Comparison of ENCODE assay signal across 13 mouse cellular contexts in the genomic region with DNA sequence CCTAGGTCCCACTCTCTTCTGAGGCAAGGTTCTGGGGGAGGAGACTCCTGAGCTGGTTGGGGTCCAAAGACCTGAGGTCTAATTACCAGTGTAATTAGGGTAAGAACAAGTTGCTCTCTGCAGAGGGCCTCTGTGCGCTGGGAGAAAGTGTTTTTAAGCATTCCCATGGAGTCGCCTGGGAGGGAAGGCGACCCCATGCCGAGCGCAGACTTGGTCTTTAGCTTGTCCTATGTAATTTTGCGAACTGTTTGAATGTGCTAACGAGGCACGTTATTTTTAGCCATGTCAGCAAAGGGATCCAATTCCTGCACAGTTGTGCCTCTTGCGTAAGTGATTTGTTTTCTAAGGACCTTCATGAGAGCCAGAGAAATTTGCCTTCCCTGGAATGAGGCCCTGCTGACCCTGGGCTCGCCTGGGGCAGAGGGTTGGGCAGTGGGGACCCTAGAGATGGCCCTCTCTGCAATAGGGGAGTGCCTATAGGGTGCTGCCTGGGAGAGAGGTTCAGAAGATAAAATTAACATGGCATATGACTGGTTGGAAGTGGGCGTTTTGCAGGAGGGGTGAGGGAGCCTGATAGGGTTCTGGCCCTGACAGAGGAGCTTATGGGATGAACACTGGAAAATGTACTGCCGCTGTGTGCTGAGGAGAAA. TPM values are rescaled to one million over a fixed set of nuclear protein-coding genes. Genes with fewer than 3 reads are reported as not detected.
A peak's percentile ranks its signal among the peaks of the same experiment; 100 is the strongest.
DNase-seq lines count a peak whose midpoint lies in the region; ATAC-seq lines count a peak whose summit lies in the region.
"Had no signal": no experiment of that assay in that cellular context is flagged by ENCODE, and none has a peak within 500 bp of the region (broad histone marks: within the 10 kb centered on the region; RNA-seq: fewer than 3 reads in every experiment).

A gene (plus strand): TSS at position 157 of the 650 bp plus-strand sequence.

- peak within 1 kb of the TSS; percentile 60; the same call in 1 of the 2 replicates for H3K27ac ChIP-seq in embryonic facial prominence, embryonic 12.5 days
- H3K27ac ChIP-seq in embryonic facial prominence, embryonic 10.5 days (replicated peaks) = no peak within 1 kb of the TSS
- no peak within 1 kb of the TSS; the same call in 1 of the 2 replicates for H3K27ac ChIP-seq in embryonic facial prominence, embryonic 14.5 days (replicated peaks; ENCODE audit: low read depth, low read length)
- no peak within 1 kb of the TSS for H3K27ac ChIP-seq in limb, embryonic 11.5 days (replicated peaks; ENCODE audit: low read depth, low read length)

- no peaks in the 10 kb centered on the region for H3K9me3 ChIP-seq in embryonic facial prominence, embryonic 12.5 days
- H3K9me3 ChIP-seq in embryonic facial prominence, embryonic 10.5 days = no peaks in the 10 kb centered on the region
- no peaks in the 10 kb centered on the region for H3K9me3 ChIP-seq in embryonic facial prominence, embryonic 14.5 days (ENCODE audit: control insufficient read depth, low read length)
- no peaks in the 10 kb centered on the region for H3K9me3 ChIP-seq in limb, embryonic 11.5 days (ENCODE audit: control insufficient read depth, low read length)

- H3K27me3 ChIP-seq in embryonic facial prominence, embryonic 12.5 days = no peaks in the 10 kb centered on the region
- peaks cover 40% of the 10 kb centered on the region for H3K27me3 ChIP-seq in embryonic facial prominence, embryonic 10.5 days (replicated peaks; ENCODE audit: low read depth, poor library complexity, severe bottlenecking)
- H3K27me3 ChIP-seq in embryonic facial prominence, embryonic 14.5 days (replicated peaks; ENCODE audit: control insufficient read depth, insufficient read depth, low read length) = no peaks in the 10 kb centered on the region
- H3K27me3 ChIP-seq in limb, embryonic 11.5 days (ENCODE audit: control insufficient read depth, insufficient read depth, low read length) = 0 out of 2 replicates have a peak, but pooled peaks cover 2% of the 10 kb centered on the region

- WGBS in embryonic facial prominence, embryonic 12.5 days = 27% methylated on average over 12 of the region's 12 CpGs
- 24% methylated on average over 12 of the region's 12 CpGs for WGBS in embryonic facial prominence, embryonic 10.5 days
- WGBS in embryonic facial prominence, embryonic 14.5 days = 32% methylated on average over 12 of the region's 12 CpGs
- 20% methylated on average over 12 of the region's 12 CpGs for WGBS in limb, embryonic 11.5 days

- no peak within 1 kb of the TSS for H3K4me2 ChIP-seq in embryonic facial prominence, embryonic 12.5 days (replicated peaks)
- H3K4me2 ChIP-seq in embryonic facial prominence, embryonic 14.5 days (ENCODE audit: low read depth, low read length) = no peak within 1 kb of the TSS
- no peak within 1 kb of the TSS for H3K4me2 ChIP-seq in limb, embryonic 11.5 days (ENCODE audit: low read depth, severe bottlenecking)

- H3K4me1 ChIP-seq in embryonic facial prominence, embryonic 12.5 days = peaks cover 16% of the 10 kb centered on the region
- peaks cover 18% of the 10 kb centered on the region for H3K4me1 ChIP-seq in embryonic facial prominence, embryonic 10.5 days
- H3K4me1 ChIP-seq in embryonic facial prominence, embryonic 14.5 days (ENCODE audit: control insufficient read depth, insufficient read depth, low read length) = peaks cover 19% of the 10 kb centered on the region
- H3K4me1 ChIP-seq in limb, embryonic 11.5 days (ENCODE audit: control insufficient read depth, insufficient read depth, low read length) = peaks cover 13% of the 10 kb centered on the region

- no peak within 1 kb of the TSS for H3K4me3 ChIP-seq in embryonic facial prominence, embryonic 12.5 days
- no peak within 1 kb of the TSS for H3K4me3 ChIP-seq in embryonic facial prominence, embryonic 10.5 days
- no peak within 1 kb of the TSS for H3K4me3 ChIP-seq in embryonic facial prominence, embryonic 14.5 days (ENCODE audit: low read depth, low read length)
- no peak within 1 kb of the TSS for H3K4me3 ChIP-seq in limb, embryonic 11.5 days (ENCODE audit: low read depth, low read length)

- DNase-seq in embryonic facial prominence, embryonic 10.5 days (ENCODE audit: low spot score) = no peak
- DNase-seq in layer of hippocampus, adult 11-12 months (ENCODE audit: low spot score) = peak; percentile 18
- no peak for DNase-seq in layer of hippocampus, adult 9-10 months (ENCODE audit: low spot score)
- DNase-seq in embryonic facial prominence, embryonic 14.5 days (ENCODE audit: low spot score) = peak; percentile 78
- peak; percentile 33 for DNase-seq in limb, embryonic 11.5 days (ENCODE audit: low spot score)
- no peak for DNase-seq in spleen, postnatal 14 days (ENCODE audit: low spot score in 2 of 2)
- DNase-seq: cerebellum, adult 9-11 months; midbrain, embryonic 14.5 days had no signal

- no peaks in the 10 kb centered on the region for H3K36me3 ChIP-seq in embryonic facial prominence, embryonic 12.5 days
- H3K36me3 ChIP-seq in embryonic facial prominence, embryonic 10.5 days (replicated peaks) = no peaks in the 10 kb centered on the region
- no peaks in the 10 kb centered on the region for H3K36me3 ChIP-seq in embryonic facial prominence, embryonic 14.5 days (ENCODE audit: control insufficient read depth, insufficient read depth, low read length)
- H3K36me3 ChIP-seq in limb, embryonic 11.5 days (ENCODE audit: control insufficient read depth, insufficient read depth, low read length) = no peaks in the 10 kb centered on the region

- no peak; the same call in 1 of the 2 replicates for ATAC-seq in embryonic facial prominence, embryonic 12.5 days (ENCODE audit: insufficient number of reproducible peaks, insufficient read depth, low FRiP score, low TSS enrichment)
- peak; percentile 72 for ATAC-seq in embryonic facial prominence, embryonic 14.5 days (ENCODE audit: low read depth)
- no peak for ATAC-seq in limb, embryonic 11.5 days (ENCODE audit: insufficient number of reproducible peaks, low FRiP score, low TSS enrichment, low read depth)
- ATAC-seq in megakaryocyte progenitor cell, adult 5-6 weeks (replicated peaks; ENCODE audit: poor library complexity) = no peak

- no peak within 1 kb of the TSS for H3K9ac ChIP-seq in embryonic facial prominence, embryonic 12.5 days
- H3K9ac ChIP-seq in embryonic facial prominence, embryonic 14.5 days (ENCODE audit: low read depth, low read length) = no peak within 1 kb of the TSS
- H3K9ac ChIP-seq in limb, embryonic 11.5 days (ENCODE audit: low read length) = no peak within 1 kb of the TSS

RNA-seq across cellular contexts. Expression of the gene that starts here (rescaled TPM):
- polyA plus RNA-seq in embryonic facial prominence, embryonic 12.5 days (2016; fragmentation: Nextera tagmentation; extraction: Ambion mirVana) = not detected in 2 replicates
- polyA plus RNA-seq in embryonic facial prominence, embryonic 10.5 days (2016; fragmentation: Nextera tagmentation; extraction: Ambion mirVana) = not detected in 2 replicates
- not detected in 2 replicates for polyA plus RNA-seq in embryonic facial prominence, embryonic 14.5 days (2014; fragmentation: Nextera tagmentation; extraction: Ambion mirVana)
- not detected in 2 replicates for polyA plus RNA-seq in limb, embryonic 11.5 days (2014; fragmentation: Nextera tagmentation; extraction: Ambion mirVana)
- not detected in 2 replicates for total RNA-seq in megakaryocyte progenitor cell, adult 5-6 weeks (2015)
- 0.20 TPM in 1 of 2 replicates, not detected in the other for total RNA-seq in megakaryocyte progenitor cell, adult 5-6 weeks (2017)
- total RNA-seq: gastrocnemius, adult 8-10 months had no signal
- polyA plus RNA-seq: C2C12; large intestine, adult 2 months; midbrain, embryonic 14.5 days had no signal

Comparison
In these comparisons a context has a peak if more than half of its experiments do, and no peak if none do; other contexts are left out.
1. Peak in DNase-seq and ATAC-seq in embryonic facial prominence, embryonic 14.5 days; RNA of the gene not detected or under 1 TPM.
2. Peak in DNase-seq in limb, embryonic 11.5 days; RNA of the gene not detected or under 1 TPM.